Mouse (Mus musculus): ENCODE data around the gene Gpx2. TPM values are rescaled to one million over a fixed set of nuclear protein-coding genes. Genes with fewer than 3 reads are reported as not detected.

Gene Gpx2
- polyA plus RNA-seq, 1 experiment from 2014 or later = not detected

- Histone ChIP-seq H3K9ac (ENCODE audit: low read length) (peak within 1 kb of the TSS; percentile 81), H3K4me2 (ENCODE audit: low read depth) (peak within 1 kb of the TSS; percentile 94), H3K36me3 (ENCODE audit: control insufficient read depth, insufficient read depth, low read length) (no peaks in the 10 kb centered on the region), H3K27me3 (ENCODE audit: control insufficient read depth, insufficient read depth, low read length) (peaks cover 9% of the 10 kb centered on the region; the same call in 1 of the 2 replicates), H3K4me1 (ENCODE audit: control insufficient read depth, insufficient read depth, low read length) (peaks cover 6% of the 10 kb centered on the region), H3K4me3 (ENCODE audit: low read depth, low read length) (peak within 1 kb of the TSS; percentile 64), H3K27ac (ENCODE audit: low read depth, low read length) (no peak within 1 kb of the TSS), H3K9me3 (ENCODE audit: control insufficient read depth, low read length) (no peaks in the 10 kb centered on the region)
- no peak for DNase-seq (ENCODE audit: low spot score)
- WGBS = 2% methylated on average over 17 of the region's 17 CpGs
- no peak for ATAC-seq (ENCODE audit: insufficient read depth, low FRiP score, low TSS enrichment)
These were observed 27.3 kb upstream of the Gpx2 start, which contains the start of gene Rab15 for GRCm38 (mm10) chr12:76822651-76823041. Gene Rab15, minus strand, starts transcription at chr12:76822908.

- Histone ChIP-seq H3K36me3 (ENCODE audit: control insufficient read depth, insufficient read depth, low read length) (no peaks in the 10 kb centered on the region), H3K9ac (ENCODE audit: low read length) (peak overlapping the region; percentile 81), H3K4me2 (ENCODE audit: low read depth) (peak overlapping the region; percentile 94), H3K4me3 (ENCODE audit: low read depth, low read length) (peak overlapping the region; percentile 64), H3K27ac (ENCODE audit: low read depth, low read length) (no peak overlapping the region), H3K9me3 (ENCODE audit: control insufficient read depth, low read length) (no peaks in the 10 kb centered on the region), H3K4me1 (ENCODE audit: control insufficient read depth, insufficient read depth, low read length) (peaks cover 7% of the 10 kb centered on the region), H3K27me3 (ENCODE audit: control insufficient read depth, insufficient read depth, low read length) (peaks cover 9% of the 10 kb centered on the region; the same call in 1 of the 2 replicates)
- ATAC-seq (ENCODE audit: insufficient read depth, low FRiP score, low TSS enrichment) (peak; percentile 76), DNase-seq (ENCODE audit: low spot score) (peak; percentile 63)
- under 1% methylated on average over 47 of the region's 66 CpGs for WGBS
These were observed 26.8 kb upstream of the Gpx2 start for GRCm38 (mm10) chr12:76822002-76822650.

- DNase-seq (ENCODE audit: low spot score) (peak; percentile 33), ATAC-seq (ENCODE audit: insufficient read depth, low FRiP score, low TSS enrichment) (no peak)
- Histone ChIP-seq H3K36me3 (ENCODE audit: control insufficient read depth, insufficient read depth, low read length) (no peaks in the 10 kb centered on the region), H3K4me1 (ENCODE audit: control insufficient read depth, insufficient read depth, low read length) (peaks cover 7% of the 10 kb centered on the region), H3K27me3 (ENCODE audit: control insufficient read depth, insufficient read depth, low read length) (peaks cover 9% of the 10 kb centered on the region; the same call in 1 of the 2 replicates), H3K4me2 (ENCODE audit: low read depth) (peak overlapping the region; percentile 20; the same call in 1 of the 2 replicates), H3K4me3 (ENCODE audit: low read depth, low read length) (no peak overlapping the region), H3K9ac (ENCODE audit: low read length) (no peak overlapping the region), H3K27ac (ENCODE audit: low read depth, low read length) (no peak overlapping the region), H3K9me3 (ENCODE audit: control insufficient read depth, low read length) (no peaks in the 10 kb centered on the region)
- 53% methylated on average over 4 of the region's 4 CpGs for WGBS
These were observed 25.3 kb upstream of the Gpx2 start for GRCm38 (mm10) chr12:76820615-76821014.

GRCm38 (mm10) chr12:76819816-76820215 is 24.5 kb upstream of the Gpx2 start:
- Histone ChIP-seq H3K4me3 (ENCODE audit: low read depth, low read length) (no peak overlapping the region), H3K9ac (ENCODE audit: low read length) (no peak overlapping the region), H3K36me3 (ENCODE audit: control insufficient read depth, insufficient read depth, low read length) (no peaks in the 10 kb centered on the region), H3K4me1 (ENCODE audit: control insufficient read depth, insufficient read depth, low read length) (peaks cover 7% of the 10 kb centered on the region), H3K27ac (ENCODE audit: low read depth, low read length) (no peak overlapping the region), H3K9me3 (ENCODE audit: control insufficient read depth, low read length) (no peaks in the 10 kb centered on the region), H3K4me2 (ENCODE audit: low read depth) (no peak overlapping the region), H3K27me3 (ENCODE audit: control insufficient read depth, insufficient read depth, low read length) (peaks cover 9% of the 10 kb centered on the region; the same call in 1 of the 2 replicates)
- ATAC-seq (ENCODE audit: insufficient read depth, low FRiP score, low TSS enrichment) (no peak), DNase-seq (ENCODE audit: low spot score) (no peak)
- WGBS = 72% methylated on average over 6 of the region's 6 CpGs

- no peak overlapping the region for H3K4me3 ChIP-seq (ENCODE audit: low read depth, low read length)
- ATAC-seq (ENCODE audit: insufficient read depth, low FRiP score, low TSS enrichment) = no peak
- H3K27ac ChIP-seq (ENCODE audit: low read depth, low read length) = no peak overlapping the region
- no peak overlapping the region for H3K9ac ChIP-seq (ENCODE audit: low read length)
- peaks cover 7% of the 10 kb centered on the region for H3K4me1 ChIP-seq (ENCODE audit: control insufficient read depth, insufficient read depth, low read length)
- H3K9me3 ChIP-seq (ENCODE audit: control insufficient read depth, low read length) = no peaks in the 10 kb centered on the region
- no peak for DNase-seq (ENCODE audit: low spot score)
- H3K36me3 ChIP-seq (ENCODE audit: control insufficient read depth, insufficient read depth, low read length) = no peaks in the 10 kb centered on the region
- 89% methylated on average over 9 of the region's 9 CpGs for WGBS
- peaks cover 6% of the 10 kb centered on the region; the same call in 1 of the 2 replicates for H3K27me3 ChIP-seq (ENCODE audit: control insufficient read depth, insufficient read depth, low read length)
- no peak overlapping the region for H3K4me2 ChIP-seq (ENCODE audit: low read depth)
These were observed 23.6 kb upstream of the Gpx2 start for GRCm38 (mm10) chr12:76818908-76819307.

- Histone ChIP-seq H3K9ac (ENCODE audit: low read length) (no peak overlapping the region), H3K4me1 (ENCODE audit: control insufficient read depth, insufficient read depth, low read length) (peaks cover 7% of the 10 kb centered on the region), H3K27ac (ENCODE audit: low read depth, low read length) (no peak overlapping the region)
These were observed 22.8 kb upstream of the Gpx2 start for GRCm38 (mm10) chr12:76818120-76818519.

GRCm38 (mm10) chr12:76817176-76817575 is 21.8 kb upstream of the Gpx2 start:
- no peaks in the 10 kb centered on the region for H3K36me3 ChIP-seq (ENCODE audit: control insufficient read depth, insufficient read depth, low read length)
- H3K4me2 ChIP-seq (ENCODE audit: low read depth) = no peak overlapping the region
- no peak overlapping the region for H3K9ac ChIP-seq (ENCODE audit: low read length)
- WGBS = 64% methylated on average over 4 of the region's 4 CpGs
- no peak for ATAC-seq (ENCODE audit: insufficient read depth, low FRiP score, low TSS enrichment)
- no peaks in the 10 kb centered on the region for H3K27me3 ChIP-seq (ENCODE audit: control insufficient read depth, insufficient read depth, low read length)
- peaks cover 7% of the 10 kb centered on the region for H3K4me1 ChIP-seq (ENCODE audit: control insufficient read depth, insufficient read depth, low read length)
- DNase-seq (ENCODE audit: low spot score) = no peak
- no peak overlapping the region for H3K27ac ChIP-seq (ENCODE audit: low read depth, low read length)
- H3K4me3 ChIP-seq (ENCODE audit: low read depth, low read length) = no peak overlapping the region
- H3K9me3 ChIP-seq (ENCODE audit: control insufficient read depth, low read length) = no peaks in the 10 kb centered on the region

More at GRCm38 (mm10) chr12:76818120-76818519, 22.8 kb upstream of the Gpx2 start:
- Histone ChIP-seq H3K27me3 (ENCODE audit: control insufficient read depth, insufficient read depth, low read length) (peaks cover 4% of the 10 kb centered on the region; the same call in 1 of the 2 replicates), H3K4me2 (ENCODE audit: low read depth) (no peak overlapping the region), H3K36me3 (ENCODE audit: control insufficient read depth, insufficient read depth, low read length) (no peaks in the 10 kb centered on the region), H3K9me3 (ENCODE audit: control insufficient read depth, low read length) (no peaks in the 10 kb centered on the region), H3K4me3 (ENCODE audit: low read depth, low read length) (no peak overlapping the region)
- DNase-seq (ENCODE audit: low spot score) = no peak
- 74% methylated on average over 4 of the region's 4 CpGs for WGBS
- ATAC-seq (ENCODE audit: insufficient read depth, low FRiP score, low TSS enrichment) = no peak

GRCm38 (mm10) chr12:76816720-76817119 is 21.4 kb upstream of the Gpx2 start:
- DNase-seq (ENCODE audit: low spot score) (no peak), ATAC-seq (ENCODE audit: insufficient read depth, low FRiP score, low TSS enrichment) (no peak)
- Histone ChIP-seq H3K4me1 (ENCODE audit: control insufficient read depth, insufficient read depth, low read length) (peaks cover 7% of the 10 kb centered on the region), H3K9me3 (ENCODE audit: control insufficient read depth, low read length) (no peaks in the 10 kb centered on the region), H3K9ac (ENCODE audit: low read length) (no peak overlapping the region), H3K4me3 (ENCODE audit: low read depth, low read length) (no peak overlapping the region), H3K36me3 (ENCODE audit: control insufficient read depth, insufficient read depth, low read length) (no peaks in the 10 kb centered on the region), H3K27me3 (ENCODE audit: control insufficient read depth, insufficient read depth, low read length) (no peaks in the 10 kb centered on the region), H3K27ac (ENCODE audit: low read depth, low read length) (no peak overlapping the region), H3K4me2 (ENCODE audit: low read depth) (no peak overlapping the region)
- WGBS = 54% methylated on average over 4 of the region's 4 CpGs

- Histone ChIP-seq H3K9me3 (ENCODE audit: control insufficient read depth, low read length) (no peaks in the 10 kb centered on the region), H3K9ac (ENCODE audit: low read length) (no peak overlapping the region), H3K4me1 (ENCODE audit: control insufficient read depth, insufficient read depth, low read length) (peaks cover 4% of the 10 kb centered on the region; the same call in 1 of the 2 replicates), H3K4me3 (ENCODE audit: low read depth, low read length) (no peak overlapping the region), H3K27me3 (ENCODE audit: control insufficient read depth, insufficient read depth, low read length) (no peaks in the 10 kb centered on the region), H3K27ac (ENCODE audit: low read depth, low read length) (no peak overlapping the region), H3K4me2 (ENCODE audit: low read depth) (no peak overlapping the region), H3K36me3 (ENCODE audit: control insufficient read depth, insufficient read depth, low read length) (no peaks in the 10 kb centered on the region)
- no peak for ATAC-seq (ENCODE audit: insufficient read depth, low FRiP score, low TSS enrichment)
- WGBS = 91% methylated on average over 2 of the region's 2 CpGs
- no peak for DNase-seq (ENCODE audit: low spot score)
These were observed 18.8 kb upstream of the Gpx2 start for GRCm38 (mm10) chr12:76814120-76814519.
